Mouse (Mus musculus) right cerebral cortex, postnatal 14 days (tissue): ENCODE measurements around the gene Ttc21a.

ENCODE experiments used
- DNase-seq: peaks from one replicate; pipeline ENCODE4 v3.0.0; 2022

Ttc21a gene

DNA sequence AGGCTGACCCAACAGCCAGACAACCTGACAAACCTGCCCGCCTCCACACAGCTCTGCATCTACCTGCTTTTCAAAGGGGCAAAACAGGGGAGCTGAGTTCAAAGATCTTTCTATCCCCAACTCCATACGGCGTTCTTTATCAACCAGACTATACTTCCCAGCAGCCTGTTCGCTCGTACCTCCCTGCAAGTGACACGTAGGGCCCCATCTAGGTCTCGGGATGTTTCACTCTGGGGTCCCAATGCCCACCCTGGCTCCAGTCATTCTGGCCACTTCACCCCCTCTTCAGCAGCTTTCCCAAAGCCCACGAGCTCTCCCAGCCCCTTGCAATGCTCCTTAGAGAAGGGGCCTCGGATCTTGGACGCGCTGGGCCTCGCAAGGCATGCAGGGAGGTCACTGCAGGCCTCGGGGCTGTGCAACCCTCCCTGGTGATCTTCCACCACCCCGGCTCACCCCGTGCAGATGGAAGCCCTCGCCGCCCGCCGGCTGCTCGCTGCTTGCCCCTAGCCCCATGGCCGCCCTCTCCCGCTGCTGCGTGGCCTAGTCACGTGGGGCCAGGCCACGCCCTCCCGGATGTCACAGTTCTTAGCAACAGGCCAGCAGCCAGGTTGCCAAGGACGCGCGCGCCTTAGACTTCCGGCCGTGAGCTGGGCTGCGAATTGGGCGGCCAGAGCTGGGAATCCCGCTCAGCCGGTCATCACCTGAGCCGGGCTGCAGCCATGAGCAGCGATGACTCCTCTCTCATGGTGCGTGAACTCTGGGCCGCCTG, at the start of gene Ttc21a, which contains the start of gene Gorasp1:
Gene Ttc21a (plus strand): TSS at position 602 of the 769 bp plus-strand sequence.
Gene Gorasp1 (minus strand): TSS at position 561 of the 769 bp plus-strand sequence.
- DNase-seq, result peak; percentile 95

- no peak for DNase-seq
These were observed 48.6 kb upstream of the Ttc21a start for GRCm38 (mm10) chr9:119888843-119889246.

DNA sequence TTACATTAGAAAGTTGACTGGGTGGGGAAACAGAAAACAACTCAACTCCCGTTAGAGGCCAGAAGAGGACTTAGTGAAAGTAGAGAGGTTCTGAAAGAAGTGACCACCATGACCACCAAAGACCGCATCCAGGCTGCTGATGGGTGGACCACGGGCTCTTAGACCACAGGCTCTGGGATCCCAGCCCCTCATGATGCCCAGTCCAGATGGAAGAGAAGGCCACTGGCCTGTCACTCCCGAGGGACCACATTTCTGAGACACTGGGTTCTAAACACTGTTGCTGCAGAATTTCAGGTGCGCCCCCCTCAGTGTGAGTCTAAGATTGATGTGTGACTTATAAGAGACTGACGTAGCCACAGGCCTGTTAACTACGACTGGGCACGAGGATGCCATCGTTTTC, 48.0 kb upstream of the Ttc21a start:
- DNase-seq, result no peak

GRCm38 (mm10) chr9:119890692-119891091, 46.7 kb upstream of the Ttc21a start:
- no peak for DNase-seq

- no peak for DNase-seq
These were observed 43.5 kb upstream of the Ttc21a start for GRCm38 (mm10) chr9:119893881-119894280.

GRCm38 (mm10) chr9:119894339-119895009, 42.9 kb upstream of the Ttc21a start, which contains the start of gene Wdr48:
TSS of gene Wdr48 (plus strand) at chr9:119894878.
- peak; percentile 96 for DNase-seq

- DNase-seq, result peak; percentile 44
These were observed 42.2 kb upstream of the Ttc21a start for GRCm38 (mm10) chr9:119895040-119895721.

GRCm38 (mm10) chr9:119899446-119899845, 38.0 kb upstream of the Ttc21a start:
- DNase-seq, result no peak

DNA sequence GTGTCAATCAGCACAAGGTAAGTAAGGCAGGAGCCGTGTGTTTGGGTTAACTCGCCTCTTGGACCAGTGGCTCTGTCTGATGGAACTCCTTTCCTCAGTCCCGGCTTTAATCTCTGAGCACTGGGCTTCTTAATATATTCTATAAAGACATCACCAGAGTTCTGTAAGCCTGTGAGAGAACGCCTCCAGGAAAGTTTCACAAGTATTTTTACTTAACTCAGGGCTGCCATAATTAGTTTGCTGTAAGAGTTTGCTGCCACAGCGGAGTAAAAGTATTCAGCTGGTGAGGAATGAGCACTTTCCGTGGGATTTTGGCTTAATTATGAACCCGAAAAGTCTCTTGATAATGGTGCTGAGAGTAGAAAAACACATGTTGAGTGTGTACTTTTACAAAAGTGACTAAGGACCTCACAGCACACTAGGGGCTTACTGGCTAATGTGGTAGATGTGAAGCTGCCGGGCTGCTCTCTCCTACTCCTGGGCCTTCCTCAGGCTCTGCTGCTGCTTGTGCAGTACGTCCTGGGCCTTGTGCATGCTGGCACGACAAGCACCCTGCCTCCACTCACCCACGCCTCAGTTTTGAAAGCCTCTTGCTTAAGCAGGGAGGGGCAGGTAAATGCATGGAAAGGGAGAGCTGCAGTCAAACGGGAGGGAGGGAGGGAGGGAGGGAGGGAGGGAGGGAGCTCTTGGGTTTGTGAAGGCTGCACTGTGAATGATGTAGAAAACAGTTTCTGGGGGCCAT, 34.8 kb upstream of the Ttc21a start:
- DNase-seq, result no peak

DNA sequence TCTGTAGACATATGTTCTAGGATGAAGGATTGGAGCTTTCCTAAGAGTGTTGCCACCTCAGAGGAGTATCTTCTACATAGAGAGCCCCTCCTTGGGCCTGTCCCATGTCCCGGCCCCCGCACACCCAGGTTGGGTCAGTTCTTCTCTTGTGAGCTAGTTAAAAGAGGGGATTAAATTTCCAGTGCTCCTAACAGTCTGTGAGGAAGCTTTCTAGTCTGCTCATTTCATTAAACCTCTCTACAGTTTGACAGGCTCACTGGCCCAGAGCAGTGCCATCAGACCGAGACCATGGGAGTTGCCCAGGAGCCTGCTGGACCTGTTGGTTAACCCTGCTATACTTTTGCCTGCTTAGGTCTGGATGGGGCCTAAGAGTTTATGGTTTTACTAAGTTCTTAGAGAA, 28.7 kb upstream of the Ttc21a start:
- no peak for DNase-seq

GRCm38 (mm10) chr9:119909931-119910330, 27.5 kb upstream of the Ttc21a start:
- no peak for DNase-seq

DNA sequence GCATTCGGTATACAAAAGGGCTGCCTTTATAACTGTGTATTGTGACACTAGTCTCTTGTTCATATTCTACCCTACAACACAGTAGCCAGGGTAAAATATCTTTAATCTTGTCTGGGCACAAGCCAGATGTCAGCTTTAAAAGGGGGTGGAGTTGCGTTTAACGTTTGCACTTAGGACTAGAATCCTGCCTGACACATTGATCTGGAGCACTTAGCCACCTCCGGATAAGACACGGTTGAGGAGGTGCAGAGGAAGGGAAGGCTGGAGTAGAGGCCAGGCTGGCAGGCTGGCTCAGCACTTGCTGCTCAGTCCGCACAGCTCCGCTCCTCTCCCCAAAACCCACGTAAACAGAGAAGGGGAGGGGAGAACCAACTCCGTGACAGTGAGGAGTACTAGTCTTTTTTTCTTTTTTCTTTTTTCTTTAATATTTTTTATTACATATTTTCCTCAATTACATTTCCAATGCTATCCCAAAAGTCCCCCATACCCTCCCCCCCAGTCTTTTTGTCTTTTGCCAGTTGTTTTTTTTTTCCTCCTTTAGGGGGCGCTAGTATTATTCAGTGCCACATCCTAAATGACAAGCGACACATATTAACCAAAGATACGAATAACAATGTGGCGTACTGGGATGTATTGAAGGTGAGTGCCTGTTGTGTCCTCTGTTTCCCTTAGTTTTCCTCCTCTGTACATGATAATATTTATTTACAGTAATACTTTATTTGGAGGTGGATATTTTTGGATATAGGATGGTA, 24.1 kb upstream of the Ttc21a start:
- no peak for DNase-seq

- DNase-seq, result no peak
These were observed 17.5 kb upstream of the Ttc21a start for GRCm38 (mm10) chr9:119919858-119920257.

DNA sequence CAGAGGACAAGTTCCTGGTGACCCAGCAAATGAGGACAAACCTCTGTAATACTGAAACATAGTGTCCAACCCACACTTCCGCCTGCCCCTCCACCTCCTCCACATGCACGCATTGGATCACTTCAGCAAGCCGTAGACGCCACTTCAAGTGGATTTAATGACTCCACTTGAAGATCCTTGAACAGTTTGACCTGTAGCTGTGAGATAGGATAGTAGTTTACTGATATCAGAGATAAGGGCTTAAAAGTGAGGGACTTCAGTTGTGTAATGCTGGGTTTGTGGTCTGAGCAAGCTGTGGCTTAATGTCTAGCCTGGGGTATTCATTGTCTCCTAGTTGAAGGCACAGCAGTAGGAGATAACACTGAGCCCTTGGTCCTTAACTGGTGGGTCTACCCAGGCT, 13.9 kb upstream of the Ttc21a start:
- DNase-seq, result no peak

- DNase-seq, result no peak
These were observed 12.2 kb upstream of the Ttc21a start for GRCm38 (mm10) chr9:119925120-119925657.

DNA sequence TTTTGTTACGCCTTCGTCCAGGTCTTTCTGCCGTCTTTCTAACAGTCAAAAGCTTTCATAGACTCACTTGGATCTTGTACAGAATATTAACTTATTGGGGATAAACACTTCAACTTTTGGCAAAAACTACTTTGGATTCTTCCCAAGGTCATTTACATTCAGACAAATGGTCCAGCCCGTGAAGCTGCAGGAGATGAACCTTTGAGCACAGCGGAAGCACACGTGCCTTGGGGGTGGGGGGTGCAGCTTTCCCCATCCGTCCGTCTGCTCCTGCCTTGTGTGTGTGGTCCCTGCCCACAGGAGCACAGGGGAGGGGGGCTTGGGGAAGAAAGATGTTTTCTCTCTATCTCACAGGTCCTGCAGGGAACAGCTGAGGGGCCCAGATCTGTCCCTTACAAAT, 11.7 kb upstream of the Ttc21a start:
- no peak for DNase-seq

GRCm38 (mm10) chr9:119926497-119926896, 10.9 kb upstream of the Ttc21a start:
- no peak for DNase-seq

GRCm38 (mm10) chr9:119932358-119932757, 5.0 kb upstream of the Ttc21a start:
- no peak for DNase-seq

DNA sequence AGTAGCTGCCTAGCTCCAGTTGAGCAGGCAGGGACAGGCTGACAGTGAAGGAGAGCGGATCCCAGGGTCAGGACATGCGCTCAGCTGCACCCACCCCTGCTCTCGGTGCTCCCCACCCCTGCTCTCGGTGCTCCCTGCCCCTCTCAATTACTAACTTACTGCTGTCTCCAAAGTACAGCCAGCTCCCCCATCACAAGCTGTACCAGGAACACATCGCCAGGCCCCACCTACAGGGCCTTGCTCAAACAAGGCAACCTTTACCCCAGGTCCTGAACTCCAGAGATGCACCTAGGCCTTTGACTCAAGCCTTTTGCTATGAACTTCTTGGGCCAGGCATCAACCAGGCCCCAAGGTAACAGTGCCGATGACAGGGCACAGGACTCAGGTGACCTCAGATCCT, 3.7 kb upstream of the Ttc21a start:
- DNase-seq, result no peak

GRCm38 (mm10) chr9:119938496-119938895, 1.1 kb downstream of the Ttc21a start:
- DNase-seq, result no peak

DNA sequence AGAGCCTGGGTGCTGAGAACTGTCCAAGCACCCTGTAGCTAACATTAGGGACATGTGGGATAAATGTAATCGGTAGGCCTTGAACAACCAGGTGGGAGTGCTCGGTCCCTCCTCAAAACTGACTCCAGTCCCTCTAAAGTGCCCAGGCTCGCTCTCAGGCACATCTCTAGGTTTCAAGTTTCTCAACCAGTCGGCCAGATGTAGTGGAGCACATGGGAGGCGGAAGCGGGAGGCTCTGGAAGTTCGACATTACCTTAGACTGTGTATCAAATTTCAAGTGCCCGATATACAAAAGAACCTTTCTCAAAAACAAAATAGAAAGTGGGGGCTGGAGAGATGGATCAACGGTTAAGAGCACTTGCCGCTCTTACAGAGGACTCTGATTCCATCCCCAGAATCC, 2.2 kb downstream of the Ttc21a start:
- no peak for DNase-seq

DNA sequence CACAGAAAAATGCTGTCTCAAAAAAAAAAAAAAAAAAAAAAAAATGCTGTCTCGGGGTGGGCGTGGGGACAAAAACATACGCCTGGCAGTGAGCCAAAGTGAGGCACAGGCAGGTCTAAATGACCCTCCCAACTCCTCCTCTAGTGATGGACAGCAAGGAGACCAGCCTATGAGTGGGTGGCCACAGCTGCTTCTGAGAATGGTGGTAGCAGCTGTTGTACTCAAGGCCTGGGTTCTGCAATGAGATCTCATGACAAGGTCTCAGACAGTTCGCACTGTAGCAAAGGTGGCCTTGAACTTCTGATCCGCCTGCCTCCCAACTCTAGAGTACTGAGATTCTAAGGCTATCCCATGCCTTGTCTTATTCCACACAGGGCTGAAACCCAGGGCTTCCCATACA, 4.0 kb downstream of the Ttc21a start:
- DNase-seq, result no peak
